Mouse (Mus musculus) bone marrow macrophage, adult 2 months (primary cell): Measurements from ENCODE around the gene Serinc2.

ENCODE experiments used
- CTCF ChIP-seq: IDR thresholded peaks from 2 replicates; pipeline ENCODE4 v1.5.1; 2012; ENCODE audit warnings: low read depth, mild to moderate bottlenecking, low read length, moderate library complexity
- POLR2A ChIP-seq: IDR thresholded peaks from 2 replicates; pipeline ENCODE4 v1.6.1; 2012; ENCODE audit warnings: mild to moderate bottlenecking, low read depth, low read length, borderline replicate concordance

DNA sequence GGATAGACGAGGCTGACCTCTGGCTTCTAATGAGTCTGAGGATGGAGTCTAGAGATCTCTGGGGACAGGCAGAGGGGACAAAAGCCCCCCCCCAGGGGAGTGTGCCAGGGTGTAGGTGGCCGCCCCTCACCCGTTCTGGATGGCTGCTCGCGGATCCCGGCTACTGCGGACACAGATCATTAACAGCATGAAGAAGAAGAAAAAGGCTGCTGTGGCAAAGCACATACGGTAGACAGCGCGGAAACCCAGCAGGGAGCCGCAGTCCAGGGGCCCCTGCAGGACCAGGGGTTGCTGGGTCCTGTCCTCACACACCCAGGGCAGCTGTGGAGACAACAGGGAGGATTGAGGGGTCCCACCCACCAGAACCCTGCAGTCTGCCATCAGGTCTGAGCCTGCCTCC lies 14.9 kb downstream of the Serinc2 start:
- TF ChIP-seq CTCF (no peak), POLR2A (no peak)
